Mouse (Mus musculus) heart, postnatal 4 days (tissue): ENCODE results near the gene Ifnar2. TPM values are rescaled to one million over a fixed set of nuclear protein-coding genes. Genes with fewer than 3 reads are reported as not detected.
"Not testable (repeated sequence)": the region's sequence is repeated elsewhere in the genome, so short reads cannot be mapped to it uniquely, and the experiment has no call there.

Experiments used
- DNase-seq: peaks from one replicate; pipeline ENCODE4 v3.0.0; 2021
- total RNA-seq, 2 experiments: library from RNA; stranded (reverse); gene quantifications; 2 replicates each; pipeline ENCODE4 v1.2.3; 2021

Gene Ifnar2
- total RNA-seq, 2 experiments from 2014 or later: 29.9 to 33.8 TPM

- DNase-seq: no peak
Observed at GRCm38 (mm10) chr16:91428259-91428865, 55.8 kb downstream of the Ifnar2 start.

- no peak for DNase-seq
Observed at GRCm38 (mm10) chr16:91432720-91433328, 60.2 kb downstream of the Ifnar2 start.

GRCm38 (mm10) chr16:91433329-91433933 is 60.8 kb downstream of the Ifnar2 start:
- no peak for DNase-seq

- DNase-seq: no peak
Observed at GRCm38 (mm10) chr16:91434119-91434518, 61.5 kb downstream of the Ifnar2 start.

GRCm38 (mm10) chr16:91438081-91438480 is 65.5 kb downstream of the Ifnar2 start:
- DNase-seq: no peak

GRCm38 (mm10) chr16:91438599-91438998 is 66.0 kb downstream of the Ifnar2 start:
- DNase-seq: not testable (repeated sequence)

GRCm38 (mm10) chr16:91441366-91441765 is 68.8 kb downstream of the Ifnar2 start:
- DNase-seq: peak; percentile 83

GRCm38 (mm10) chr16:91441811-91442240 is 69.2 kb downstream of the Ifnar2 start:
- DNase-seq: no peak

GRCm38 (mm10) chr16:91442446-91442845 is 69.9 kb downstream of the Ifnar2 start:
- no peak for DNase-seq

GRCm38 (mm10) chr16:91443211-91443611 is 70.6 kb downstream of the Ifnar2 start:
- DNase-seq: no peak

- no peak for DNase-seq
Observed at GRCm38 (mm10) chr16:91444847-91445246, 72.3 kb downstream of the Ifnar2 start.

GRCm38 (mm10) chr16:91445566-91445965 is 73.0 kb downstream of the Ifnar2 start:
- no peak for DNase-seq

- DNase-seq: no peak
Observed at GRCm38 (mm10) chr16:91446778-91447511, 74.4 kb downstream of the Ifnar2 start.

GRCm38 (mm10) chr16:91447512-91447900 is 74.9 kb downstream of the Ifnar2 start:
- peak; percentile 62 for DNase-seq

GRCm38 (mm10) chr16:91448088-91448487 is 75.5 kb downstream of the Ifnar2 start:
- DNase-seq: no peak

- no peak for DNase-seq
Observed at GRCm38 (mm10) chr16:91448895-91449294, 76.3 kb downstream of the Ifnar2 start.

GRCm38 (mm10) chr16:91450137-91451064 is 77.8 kb downstream of the Ifnar2 start:
- DNase-seq: no peak

- DNase-seq: no peak
Observed at GRCm38 (mm10) chr16:91451949-91452348, 79.4 kb downstream of the Ifnar2 start.

GRCm38 (mm10) chr16:91452363-91452896 is 79.8 kb downstream of the Ifnar2 start:
- DNase-seq: peak; percentile 41
